Mouse (Mus musculus) CD8-positive naive resting alpha-beta T cell, adult 2 months (primary cell): ENCODE measurements around the gene Kank1.

ENCODE experiments used
- DNase-seq, 2 experiments: peaks; one replicate each; pipeline ENCODE4 v3.0.0; 2022; ENCODE audit warnings: low read depth in 2 of 2, low spot score in 2 of 2

The Kank1 gene

GRCm38 (mm10) chr19:25400212-25400913, 163.6 kb downstream of the Kank1 start:
- DNase-seq, result no peak

GRCm38 (mm10) chr19:25401521-25401920, 164.7 kb downstream of the Kank1 start:
- DNase-seq, result no peak

GRCm38 (mm10) chr19:25404163-25404562, 167.4 kb downstream of the Kank1 start:
- no peak for DNase-seq

GRCm38 (mm10) chr19:25405987-25406386, 169.2 kb downstream of the Kank1 start:
- DNase-seq, result no peak

GRCm38 (mm10) chr19:25406481-25407184, 169.9 kb downstream of the Kank1 start:
- DNase-seq, result no peak

- no peak for DNase-seq
Measured at GRCm38 (mm10) chr19:25407185-25407886, 170.6 kb downstream of the Kank1 start.

- DNase-seq, result no peak
Measured at GRCm38 (mm10) chr19:25407887-25408236, 171.1 kb downstream of the Kank1 start.

- DNase-seq, result no peak
Measured at GRCm38 (mm10) chr19:25409239-25409638, 172.5 kb downstream of the Kank1 start.

- DNase-seq, result no peak
Measured at GRCm38 (mm10) chr19:25411353-25411752, 174.6 kb downstream of the Kank1 start.

- DNase-seq, result no peak
Measured at GRCm38 (mm10) chr19:25415448-25415847, 178.7 kb downstream of the Kank1 start.

- no peak for DNase-seq
Measured at GRCm38 (mm10) chr19:25417671-25418070, 180.9 kb downstream of the Kank1 start.

GRCm38 (mm10) chr19:25419983-25420382, 183.2 kb downstream of the Kank1 start:
- DNase-seq, result no peak

- DNase-seq, result no peak
Measured at GRCm38 (mm10) chr19:25422096-25422495, 185.3 kb downstream of the Kank1 start.

- DNase-seq, result no peak
Measured at GRCm38 (mm10) chr19:25423371-25423770, 186.6 kb downstream of the Kank1 start.

GRCm38 (mm10) chr19:25426431-25426830, 189.7 kb downstream of the Kank1 start:
- DNase-seq, result no peak

GRCm38 (mm10) chr19:25427886-25428285, 191.1 kb downstream of the Kank1 start:
- DNase-seq, result no peak

GRCm38 (mm10) chr19:25428338-25428962, 191.7 kb downstream of the Kank1 start:
- DNase-seq, result no peak

- DNase-seq, result no peak
Measured at GRCm38 (mm10) chr19:25431431-25431830, 194.7 kb downstream of the Kank1 start.

GRCm38 (mm10) chr19:25431909-25432308, 195.1 kb downstream of the Kank1 start:
- DNase-seq, result no peak

- no peak for DNase-seq
Measured at GRCm38 (mm10) chr19:25433169-25433690, 196.5 kb downstream of the Kank1 start.

GRCm38 (mm10) chr19:25434345-25434744, 197.6 kb downstream of the Kank1 start:
- DNase-seq, result no peak
